Comparison of ENCODE assay signal across 9 mouse cellular contexts in the genomic region with DNA sequence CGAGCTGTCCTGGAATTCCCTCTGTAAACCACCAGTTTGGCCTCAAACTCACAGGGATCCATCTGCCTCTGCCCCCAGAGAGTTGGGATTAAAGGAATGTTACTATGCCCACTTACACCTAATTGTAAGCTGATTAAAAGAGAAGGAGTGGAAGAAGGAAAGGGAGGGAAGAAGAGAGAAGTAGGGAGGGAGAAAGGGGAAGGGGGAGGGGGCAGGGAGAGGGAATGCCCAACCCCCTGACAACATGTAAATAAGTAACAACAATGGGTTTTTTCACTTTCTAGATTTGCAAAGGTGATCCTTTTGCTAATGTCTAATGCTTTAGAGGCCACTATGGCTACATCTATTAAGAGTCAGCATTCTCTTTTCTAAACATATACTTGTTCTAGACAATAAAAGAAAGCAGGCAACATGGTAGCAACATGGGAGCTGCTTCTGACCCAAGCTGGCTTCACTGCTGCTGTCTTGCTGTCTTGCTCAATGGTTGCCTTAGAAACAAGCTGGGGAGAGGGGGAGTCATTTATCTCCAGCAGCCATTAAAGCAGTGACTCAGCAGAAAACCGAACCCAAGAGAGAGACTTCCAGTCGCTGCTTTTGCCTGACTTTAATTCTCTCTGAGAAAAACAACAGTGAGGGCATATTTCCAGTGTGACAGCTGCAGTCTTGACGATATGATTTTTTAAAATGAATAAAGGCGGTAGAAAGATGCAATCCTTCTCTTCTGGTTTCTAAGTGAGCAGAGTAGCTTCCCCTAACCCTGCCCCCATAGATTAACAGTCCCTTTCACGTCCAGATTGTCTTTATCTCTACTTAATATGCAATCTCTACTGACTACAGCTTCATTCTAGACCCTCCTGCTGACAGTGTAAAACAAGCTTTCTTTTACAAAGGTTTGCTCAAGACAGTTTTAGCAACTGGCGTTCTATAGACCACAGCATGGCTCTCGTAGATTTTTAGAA. TPM values are rescaled to one million over a fixed set of nuclear protein-coding genes. Genes with fewer than 3 reads are reported as not detected.
A peak's percentile ranks its signal among the peaks of the same experiment; 100 is the strongest.
DNase-seq lines count a peak whose midpoint lies in the region; ATAC-seq lines count a peak whose summit lies in the region.
"Had no signal": no experiment of that assay in that cellular context is flagged by ENCODE, and none has a peak within 500 bp of the region (broad histone marks: within the 10 kb centered on the region; RNA-seq: fewer than 3 reads in every experiment).

No protein-coding gene starts in this region.

- 24% methylated on average over 8 of the region's 8 CpGs for WGBS in intestine, embryonic 16.5 days
- 33% methylated on average over 8 of the region's 8 CpGs for WGBS in limb, embryonic 11.5 days
- 26% methylated on average over 8 of the region's 8 CpGs for WGBS in midbrain, embryonic 15.5 days

- H3K9me3 ChIP-seq in intestine, embryonic 16.5 days (ENCODE audit: control insufficient read depth, low read length) = no peaks in the 10 kb centered on the region
- H3K9me3 ChIP-seq in limb, embryonic 11.5 days (ENCODE audit: control insufficient read depth, low read length) = no peaks in the 10 kb centered on the region
- no peaks in the 10 kb centered on the region for H3K9me3 ChIP-seq in midbrain, embryonic 15.5 days

- no peak overlapping the region for H3K9ac ChIP-seq in intestine, embryonic 16.5 days (ENCODE audit: low read depth, low read length)
- no peak overlapping the region for H3K9ac ChIP-seq in limb, embryonic 11.5 days (ENCODE audit: low read length)
- H3K9ac ChIP-seq in midbrain, embryonic 15.5 days = no peak overlapping the region

- peak; percentile 4 for DNase-seq in gastrocnemius, postnatal 10 days
- no peak for DNase-seq in gastrocnemius, postnatal 25 days
- DNase-seq in limb, embryonic 11.5 days (ENCODE audit: low spot score) = peak; percentile 24
- no peak for DNase-seq in cerebellum, adult 18-20 months

- no peaks in the 10 kb centered on the region for H3K27me3 ChIP-seq in intestine, embryonic 16.5 days (replicated peaks; ENCODE audit: control insufficient read depth, insufficient read depth, low read length)
- no peaks in the 10 kb centered on the region for H3K27me3 ChIP-seq in limb, embryonic 11.5 days (ENCODE audit: control insufficient read depth, insufficient read depth, low read length)
- H3K27me3 ChIP-seq in midbrain, embryonic 15.5 days (replicated peaks) = no peaks in the 10 kb centered on the region

- ATAC-seq in frontal cortex, adult (ENCODE audit: low TSS enrichment) = peak; percentile 89
- ATAC-seq in intestine, embryonic 16.5 days = peak; percentile 75; the same call in 1 of the 2 replicates
- no peak for ATAC-seq in limb, embryonic 11.5 days (ENCODE audit: insufficient number of reproducible peaks, low FRiP score, low TSS enrichment, low read depth)
- peak; percentile 97 for ATAC-seq in midbrain, embryonic 15.5 days (replicated peaks)

- no peaks in the 10 kb centered on the region for H3K36me3 ChIP-seq in intestine, embryonic 16.5 days (ENCODE audit: control insufficient read depth, insufficient read depth, low read length)
- no peaks in the 10 kb centered on the region for H3K36me3 ChIP-seq in limb, embryonic 11.5 days (ENCODE audit: control insufficient read depth, insufficient read depth, low read length)
- no peaks in the 10 kb centered on the region for H3K36me3 ChIP-seq in midbrain, embryonic 15.5 days (replicated peaks)

- no peak overlapping the region for H3K4me2 ChIP-seq in intestine, embryonic 16.5 days (ENCODE audit: low read depth, low read length)
- H3K4me2 ChIP-seq in limb, embryonic 11.5 days (ENCODE audit: low read depth, severe bottlenecking) = no peak overlapping the region
- peak overlapping the region; percentile 29 for H3K4me2 ChIP-seq in midbrain, embryonic 15.5 days

- no peak overlapping the region for H3K4me3 ChIP-seq in brown adipose tissue, adult 24 weeks (ENCODE audit: insufficient read depth, low read depth, low read length)
- no peak overlapping the region for H3K4me3 ChIP-seq in intestine, embryonic 16.5 days (ENCODE audit: low read length)
- no peak overlapping the region for H3K4me3 ChIP-seq in limb, embryonic 11.5 days (ENCODE audit: low read depth, low read length)
- no peak overlapping the region for H3K4me3 ChIP-seq in midbrain, embryonic 15.5 days

- no peaks in the 10 kb centered on the region for H3K4me1 ChIP-seq in brown adipose tissue, adult 24 weeks (ENCODE audit: control insufficient read depth, insufficient read depth, insufficient read length, low read length)
- H3K4me1 ChIP-seq in intestine, embryonic 16.5 days (ENCODE audit: control insufficient read depth, insufficient read depth, low read length) = no peaks in the 10 kb centered on the region
- no peaks in the 10 kb centered on the region for H3K4me1 ChIP-seq in limb, embryonic 11.5 days (ENCODE audit: control insufficient read depth, insufficient read depth, low read length)
- H3K4me1 ChIP-seq in midbrain, embryonic 15.5 days = peaks cover 6% of the 10 kb centered on the region; the same call in 1 of the 2 replicates

- peak overlapping the region; percentile 66 for H3K27ac ChIP-seq in brown adipose tissue, adult 24 weeks (replicated peaks; ENCODE audit: low read depth, low read length)
- no peak overlapping the region for H3K27ac ChIP-seq in intestine, embryonic 16.5 days (ENCODE audit: low read length)
- H3K27ac ChIP-seq in limb, embryonic 11.5 days (replicated peaks; ENCODE audit: low read depth, low read length) = no peak overlapping the region
- H3K27ac ChIP-seq in midbrain, embryonic 15.5 days = peak overlapping the region; percentile 78
- H3K27ac ChIP-seq: macrophage had no signal

RNA-seq across cellular contexts. Expression of a gene that starts 24.5 kb away (rescaled TPM):
- 10 to 100 TPM; 44.3 to 52.2 TPM for total RNA-seq in gastrocnemius, postnatal 10 days (2021)
- 10 to 100 TPM; 37.4 to 40.6 TPM for total RNA-seq in gastrocnemius, postnatal 25 days (2021)
- polyA plus RNA-seq in brown adipose tissue, adult 24 weeks (2012; ENCODE audit: insufficient read depth, insufficient read length, missing spikeins) = 41.9 and 67.7 TPM in 2 replicates
- polyA plus RNA-seq in intestine, embryonic 16.5 days (2015; fragmentation: Nextera tagmentation; extraction: Ambion mirVana) = 50.4 and 51.7 TPM in 2 replicates
- 40.3 and 46.2 TPM in 2 replicates for polyA plus RNA-seq in limb, embryonic 11.5 days (2014; fragmentation: Nextera tagmentation; extraction: Ambion mirVana)
- 44.0 and 48.7 TPM in 2 replicates for polyA plus RNA-seq in midbrain, embryonic 15.5 days (2015; fragmentation: Nextera tagmentation; extraction: Ambion mirVana)

RNA-seq across cellular contexts. Expression of a gene that starts 33.0 kb away (rescaled TPM):
- total RNA-seq in gastrocnemius, postnatal 10 days (2021) = 10 to 100 TPM; 52.5 to 55.6 TPM
- 10 to 100 TPM; 26.0 to 35.7 TPM for total RNA-seq in gastrocnemius, postnatal 25 days (2021)
- polyA plus RNA-seq in brown adipose tissue, adult 24 weeks (2012; ENCODE audit: insufficient read depth, insufficient read length, missing spikeins) = 15.7 and 22.4 TPM in 2 replicates
- polyA plus RNA-seq in intestine, embryonic 16.5 days (2015; fragmentation: Nextera tagmentation; extraction: Ambion mirVana) = 33.8 and 34.2 TPM in 2 replicates
- 84.0 and 85.5 TPM in 2 replicates for polyA plus RNA-seq in limb, embryonic 11.5 days (2014; fragmentation: Nextera tagmentation; extraction: Ambion mirVana)
- polyA plus RNA-seq in midbrain, embryonic 15.5 days (2015; fragmentation: Nextera tagmentation; extraction: Ambion mirVana) = 52.6 and 54.0 TPM in 2 replicates

Comparison
In these comparisons a context has a peak if more than half of its experiments do, and no peak if none do; other contexts are left out.
1. DNase-seq: peak in gastrocnemius, postnatal 10 days (single experiment) and limb, embryonic 11.5 days (single experiment); none in gastrocnemius, postnatal 25 days (single experiment) and cerebellum, adult 18-20 months (0 of 2).
2. H3K27ac ChIP-seq: peak in brown adipose tissue, adult 24 weeks (single experiment) and midbrain, embryonic 15.5 days (single experiment); none in intestine, embryonic 16.5 days (single experiment) and limb, embryonic 11.5 days (single experiment).